Mouse (Mus musculus) lung, postnatal 25 days (tissue): ENCODE data around the gene Wbp11.

Source experiments
- DNase-seq: peaks from one replicate; pipeline ENCODE4 v3.0.0; 2022; ENCODE audit warnings: low spot score

The Wbp11 gene

DNA sequence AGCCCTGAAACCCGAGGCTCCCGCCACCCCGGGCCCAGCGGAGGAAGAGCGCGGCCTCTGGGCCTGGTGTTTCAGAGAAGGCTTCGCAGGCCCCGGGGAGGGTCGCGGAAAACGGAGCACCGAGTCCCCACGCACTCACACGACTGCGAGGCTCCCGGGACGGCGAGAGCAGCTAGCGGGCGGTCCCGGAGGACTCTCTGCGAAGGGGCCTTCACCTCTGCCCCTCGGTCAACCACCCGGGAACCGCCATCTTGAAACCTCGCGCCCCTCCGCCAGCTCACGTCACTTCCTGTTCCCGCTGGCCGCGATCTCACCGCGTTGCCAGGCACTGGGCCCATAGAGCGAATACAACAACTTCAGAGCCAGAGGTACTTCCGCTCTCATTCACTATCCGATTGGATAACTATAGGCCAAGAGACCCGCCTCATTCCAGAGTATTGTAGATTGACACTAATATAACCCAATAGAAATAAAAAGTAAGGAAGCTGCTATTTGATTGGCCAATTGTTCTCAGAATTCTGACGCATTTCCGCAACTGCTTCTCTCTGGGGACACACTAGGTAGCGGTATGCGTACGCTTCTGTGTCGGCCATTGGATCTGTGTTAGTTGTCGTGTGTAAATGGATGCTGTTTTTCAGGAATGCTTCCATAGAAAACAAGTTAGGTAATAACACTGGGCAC is at the start of gene Wbp11:
Gene Wbp11 (minus strand): TSS at position 353 of the 681 bp plus-strand sequence.
- DNase-seq: peak; percentile 98

DNA sequence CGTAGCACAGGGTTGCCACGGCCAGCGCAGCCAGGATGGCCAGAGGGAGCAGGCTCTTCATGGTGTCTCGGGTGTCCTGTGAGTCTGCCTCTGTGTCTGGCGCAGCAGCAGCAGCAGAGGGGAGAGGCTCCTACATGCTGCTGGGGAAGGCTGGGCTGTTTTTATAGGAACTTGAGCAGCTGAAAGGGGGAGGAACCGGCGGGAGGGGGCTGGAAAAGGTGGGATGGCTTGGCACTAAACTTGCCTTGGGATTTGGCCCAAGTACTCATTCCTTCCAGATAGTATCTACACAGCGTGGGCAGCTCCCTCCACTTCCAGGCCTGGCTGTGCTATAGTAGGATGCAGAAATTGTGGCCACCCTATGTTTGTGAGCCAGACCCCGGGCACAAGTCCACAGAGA is 47.6 kb upstream of the Wbp11 start, which contains the start of gene Mgp:
Gene Mgp (minus strand): TSS at position 154 of the 400 bp plus-strand sequence.
- DNase-seq: peak; percentile 56

DNA sequence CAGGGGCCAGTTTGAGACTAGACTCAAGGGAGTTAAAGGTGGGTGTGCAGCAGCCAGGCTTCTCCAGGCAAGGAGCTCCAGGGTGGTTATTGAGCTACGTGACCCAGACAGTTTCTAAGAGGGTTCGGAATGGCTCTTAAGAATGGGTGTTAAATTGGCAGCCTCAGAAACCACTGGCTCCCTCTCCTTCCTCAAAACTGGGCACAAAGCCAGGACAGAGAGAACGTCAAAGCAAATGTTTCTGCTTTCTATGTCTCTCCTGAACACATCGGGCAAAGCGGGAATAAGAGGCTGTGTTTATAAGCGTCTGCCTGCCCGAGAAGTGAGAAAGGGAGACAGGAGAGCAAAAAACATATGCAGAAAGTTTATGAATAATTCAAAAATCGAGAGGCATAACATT is 46.6 kb upstream of the Wbp11 start:
- DNase-seq: no peak

DNA sequence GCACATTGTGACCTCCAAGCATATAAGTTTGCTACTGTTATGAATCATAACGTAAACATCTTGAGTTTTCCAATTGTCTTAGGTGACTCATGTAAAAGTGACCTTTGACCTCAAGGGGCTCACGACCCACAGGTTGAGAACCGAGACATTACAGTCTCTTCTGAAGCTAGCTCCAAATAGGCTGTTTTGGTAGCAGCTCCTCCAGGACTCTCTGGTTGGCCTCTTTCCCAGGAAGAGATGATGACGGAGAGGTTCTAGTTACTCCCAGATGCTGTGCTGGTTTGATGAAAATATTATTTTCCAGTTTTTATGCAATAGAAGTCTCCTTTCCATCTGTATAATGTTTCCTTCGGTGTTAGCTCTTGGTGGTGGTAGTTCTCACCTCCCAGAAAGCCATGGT is 40.9 kb upstream of the Wbp11 start:
- DNase-seq: no peak

DNA sequence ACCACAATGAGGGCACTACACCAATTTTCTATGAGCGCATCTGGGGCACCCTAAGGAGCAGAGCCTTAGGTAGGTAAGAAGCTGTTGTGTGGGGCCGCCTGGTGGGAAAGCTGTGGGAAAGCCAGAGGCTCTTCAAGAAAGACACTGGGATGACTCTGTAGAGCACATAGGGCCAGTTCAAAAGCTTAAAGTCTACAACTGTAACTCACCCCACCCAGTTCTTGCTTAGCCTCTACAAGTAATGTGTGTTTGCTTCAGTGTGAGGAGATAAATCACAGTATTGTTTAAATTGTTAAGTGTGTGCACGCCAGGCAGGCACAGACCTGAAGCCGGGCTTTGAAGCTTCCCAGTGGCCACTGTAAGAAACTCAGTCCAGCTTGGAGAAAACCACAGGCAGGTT is 38.1 kb upstream of the Wbp11 start:
- DNase-seq: no peak

DNA sequence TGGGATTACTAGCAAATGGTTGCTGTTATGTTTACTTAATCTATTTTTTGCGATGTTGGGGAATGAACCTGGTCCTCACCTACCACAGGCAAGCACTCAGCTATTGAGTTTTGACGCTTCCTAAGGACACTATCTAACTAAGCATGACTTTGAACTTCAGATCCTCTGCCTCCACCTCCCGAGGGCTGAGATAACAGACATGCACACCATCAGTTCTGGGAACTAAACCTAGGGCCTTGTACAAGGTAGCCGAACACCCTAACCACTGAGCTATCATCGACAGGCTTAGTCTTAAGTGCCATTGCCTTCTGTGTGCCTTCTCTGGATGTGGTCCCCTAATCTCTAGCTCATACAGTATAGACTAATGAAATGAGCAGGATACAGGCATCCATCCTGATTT is 37.3 kb upstream of the Wbp11 start:
- DNase-seq: no peak

DNA sequence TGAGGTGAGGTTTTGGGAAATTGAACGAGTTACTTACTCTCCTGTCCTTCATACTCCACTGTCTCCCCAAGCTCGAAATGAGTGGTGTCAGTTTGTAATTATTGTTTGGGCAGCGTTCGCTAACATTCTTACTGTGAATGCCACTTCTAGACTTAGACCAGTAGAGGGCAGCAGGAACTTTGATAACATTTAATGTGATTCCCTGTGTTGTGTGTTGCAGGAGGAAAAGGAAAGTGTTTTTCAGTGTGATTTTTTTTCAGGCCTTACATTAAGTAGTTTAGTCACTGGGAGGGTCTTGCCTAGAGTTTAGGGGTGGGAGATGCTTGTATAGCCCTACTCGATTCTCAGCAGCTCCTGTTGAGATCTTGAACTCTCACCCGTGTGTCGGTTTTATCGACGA is 33.0 kb upstream of the Wbp11 start:
- DNase-seq: peak; percentile 66

DNA sequence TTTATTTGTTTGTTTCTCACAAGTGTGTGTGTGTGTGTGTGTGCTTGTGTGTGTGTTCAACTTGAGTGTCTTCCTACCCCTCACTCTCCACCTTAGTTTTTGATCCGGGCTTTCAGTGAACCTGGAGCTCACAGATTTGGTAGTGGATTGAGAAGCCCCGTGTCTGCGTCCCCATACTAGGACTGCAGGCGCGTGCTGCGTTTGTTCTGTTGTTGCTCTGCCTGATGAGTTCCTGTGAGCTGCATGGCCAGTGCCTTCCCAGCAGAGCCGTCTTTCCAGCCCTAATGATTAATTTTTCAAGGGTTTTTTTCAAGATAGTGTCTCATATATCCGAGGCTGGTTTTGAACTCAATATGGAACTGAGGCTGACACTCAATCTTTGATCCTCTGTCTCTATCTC is 30.4 kb upstream of the Wbp11 start:
- no peak for DNase-seq

DNA sequence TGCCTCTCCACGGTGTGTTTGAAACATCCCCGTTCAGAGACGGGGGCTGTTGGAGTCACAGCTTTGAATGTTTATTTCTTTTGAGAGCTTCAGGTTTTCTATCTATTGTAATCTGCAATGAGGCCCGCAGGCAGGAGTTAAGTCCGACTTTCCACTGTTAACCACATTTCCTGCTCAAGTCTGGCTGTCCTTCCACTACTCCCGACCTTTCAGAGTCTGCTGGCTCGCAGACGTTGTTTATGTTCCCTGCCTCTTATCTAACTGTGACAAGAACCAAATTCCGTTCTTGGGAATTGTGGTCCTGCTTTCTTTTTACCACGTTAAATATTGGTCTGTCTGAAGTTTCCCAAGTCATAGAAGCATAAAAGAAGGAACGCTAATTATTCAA is 29.8 kb upstream of the Wbp11 start:
- DNase-seq: peak; percentile 64

DNA sequence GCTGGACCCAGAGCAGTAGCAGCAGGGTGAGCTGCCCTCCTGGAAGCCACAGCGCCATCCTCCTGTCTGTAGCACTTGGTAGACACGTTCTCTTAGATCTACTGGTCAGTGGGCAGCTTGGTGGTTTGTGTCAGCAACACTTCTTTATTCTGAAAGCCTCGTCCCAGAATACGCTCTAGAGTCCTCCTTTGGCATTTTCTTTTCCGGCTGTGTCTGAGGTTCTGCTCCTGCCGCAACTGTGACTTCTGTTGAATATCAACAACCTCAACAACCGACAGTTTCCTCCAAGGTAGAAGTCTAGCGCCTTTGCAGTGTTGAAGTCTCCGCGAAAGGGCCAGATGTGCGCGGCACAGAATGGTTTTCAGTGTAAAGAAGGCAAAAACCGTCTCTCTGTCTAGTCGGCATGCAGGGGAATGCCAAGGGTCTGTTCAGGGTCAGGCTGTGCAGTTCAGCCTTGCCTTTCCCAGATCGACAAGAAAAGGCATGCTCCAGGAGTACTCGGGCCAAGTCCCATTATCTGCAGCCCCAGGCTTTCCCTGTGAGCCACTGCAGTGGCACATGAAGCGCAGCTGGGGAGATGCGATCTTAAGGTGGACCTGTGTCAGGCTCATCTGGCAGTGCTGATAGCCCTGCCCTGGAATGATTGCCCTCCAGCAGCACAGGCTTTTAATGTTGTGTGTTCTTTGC is 29.3 kb upstream of the Wbp11 start, which contains the start of gene Art4:
Gene Art4 (minus strand): TSS at position 548 of the 687 bp plus-strand sequence.
- no peak for DNase-seq

DNA sequence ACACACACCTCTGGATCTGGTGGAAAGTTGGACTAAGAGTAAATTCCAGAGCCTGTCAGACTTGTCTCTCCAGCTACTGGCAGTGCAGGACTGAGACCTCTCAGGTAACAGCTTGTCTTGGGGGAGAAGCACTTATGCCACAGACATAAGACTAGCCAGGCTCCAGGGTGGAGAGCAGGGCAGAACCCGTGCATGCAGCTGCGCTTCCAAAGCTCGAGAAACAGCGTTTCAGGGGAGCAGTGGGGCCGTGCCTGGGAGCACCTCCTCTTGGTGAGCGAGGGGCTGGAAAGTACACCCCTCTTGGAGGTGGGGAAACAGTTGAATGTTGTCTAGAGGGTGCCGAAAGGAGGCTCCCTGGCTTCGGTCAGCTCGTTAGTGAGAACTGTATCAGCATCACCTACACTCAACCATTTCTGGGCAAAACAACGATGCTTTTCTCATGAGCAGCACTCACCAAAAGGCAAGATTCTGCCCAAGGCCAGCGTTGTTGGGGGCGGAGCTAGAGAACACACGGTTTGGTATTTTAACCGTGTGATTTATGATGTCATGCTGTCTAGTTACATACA is 28.1 kb upstream of the Wbp11 start:
- no peak for DNase-seq

DNA sequence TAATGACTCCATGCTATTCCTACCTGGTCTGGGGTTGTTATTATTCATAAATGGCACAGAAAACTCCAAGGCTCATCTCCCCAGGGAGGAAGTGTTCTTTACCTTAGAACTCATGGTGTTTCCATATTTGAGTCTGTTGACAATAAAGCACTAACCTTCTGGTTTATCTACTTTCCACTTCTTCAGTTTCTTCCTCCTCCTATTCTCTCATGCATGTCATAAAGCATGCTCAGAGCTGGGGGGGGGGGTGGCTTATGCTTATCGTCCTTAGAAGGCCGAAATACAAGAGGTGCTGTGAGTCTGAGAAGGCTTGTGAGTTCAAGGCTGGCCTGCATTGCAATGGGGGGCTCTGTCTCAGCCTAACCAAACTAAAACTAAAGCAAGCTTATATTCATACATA is 27.1 kb upstream of the Wbp11 start:
- DNase-seq: no peak

DNA sequence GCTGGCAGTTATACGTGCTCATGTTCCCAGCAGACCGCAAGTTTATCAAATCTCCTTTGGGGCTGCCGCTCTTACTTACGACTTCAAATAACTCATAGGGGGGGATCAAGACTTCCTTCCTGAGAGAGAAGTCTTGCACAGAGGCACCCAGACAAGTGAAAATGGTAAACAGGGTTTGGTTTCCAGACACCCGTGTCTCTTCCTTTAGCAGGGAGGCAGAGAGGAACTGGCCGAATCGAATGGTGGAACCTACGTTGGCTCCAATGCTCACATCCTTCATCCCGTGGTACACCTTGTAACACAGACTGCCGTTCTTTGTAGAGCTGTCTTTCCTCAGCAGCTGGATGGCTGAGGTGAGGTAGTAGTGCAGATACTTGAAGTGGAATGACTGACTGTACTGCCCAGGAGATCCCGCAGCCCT is 26.3 kb upstream of the Wbp11 start:
- no peak for DNase-seq

DNA sequence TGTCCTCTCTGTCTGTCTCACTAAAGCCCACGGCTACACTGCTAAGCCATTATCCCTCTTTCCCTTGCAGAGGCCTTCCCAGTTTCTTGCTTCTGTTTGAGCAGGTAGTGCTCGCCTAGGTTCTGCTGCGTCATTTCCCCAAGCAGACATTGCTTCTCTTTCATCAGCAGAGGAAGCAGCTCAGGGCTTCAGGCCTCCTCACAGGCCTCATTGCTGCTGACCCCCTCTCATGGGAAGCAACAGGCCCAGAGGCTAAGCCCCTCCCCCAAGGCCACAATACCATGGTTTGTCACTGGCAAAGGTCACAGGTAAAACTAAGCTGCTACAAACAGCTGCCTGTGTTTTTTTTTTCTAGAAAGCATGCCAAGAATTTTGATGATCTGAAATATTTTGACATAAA is 24.7 kb upstream of the Wbp11 start:
- no peak for DNase-seq

DNA sequence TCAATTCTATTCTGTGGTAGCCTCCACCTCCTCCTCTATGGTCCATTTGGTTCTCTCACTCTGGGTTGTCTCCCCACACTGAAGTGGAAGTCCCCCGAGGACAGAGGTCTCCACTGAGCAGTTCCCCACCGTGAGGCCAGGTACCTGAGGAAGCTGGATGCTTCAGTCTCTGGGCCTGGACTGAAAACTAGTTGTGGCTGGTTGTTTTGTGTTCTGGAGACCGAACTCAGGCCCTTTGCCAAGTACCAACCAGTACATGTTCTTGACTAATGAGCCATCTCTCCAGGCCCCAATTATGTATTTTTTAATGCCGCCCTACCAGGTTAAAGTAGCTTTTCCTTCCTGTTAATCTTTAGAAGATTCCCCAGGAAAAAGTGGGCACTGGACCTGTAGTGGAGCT is 24.3 kb upstream of the Wbp11 start:
- DNase-seq: no peak

DNA sequence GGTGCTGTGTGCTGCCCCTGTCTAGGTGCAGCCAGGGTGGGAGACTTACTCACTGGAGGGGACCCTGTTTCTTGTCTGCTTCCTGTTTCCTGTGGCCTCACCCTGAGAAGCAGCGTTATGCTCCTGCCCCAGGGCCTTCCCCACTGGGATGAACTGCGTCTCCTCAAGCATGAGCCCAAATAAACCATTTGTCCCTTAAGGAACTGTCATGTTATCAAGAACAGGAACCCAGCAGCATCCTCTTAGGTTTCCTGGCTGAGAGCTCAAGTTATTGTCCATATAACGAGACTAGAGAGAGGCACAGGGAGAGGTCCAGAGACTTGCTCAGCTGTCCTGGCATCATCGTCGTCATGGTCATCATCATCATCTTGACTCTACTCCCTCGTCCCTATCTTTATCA is 22.2 kb upstream of the Wbp11 start:
- DNase-seq: no peak

DNA sequence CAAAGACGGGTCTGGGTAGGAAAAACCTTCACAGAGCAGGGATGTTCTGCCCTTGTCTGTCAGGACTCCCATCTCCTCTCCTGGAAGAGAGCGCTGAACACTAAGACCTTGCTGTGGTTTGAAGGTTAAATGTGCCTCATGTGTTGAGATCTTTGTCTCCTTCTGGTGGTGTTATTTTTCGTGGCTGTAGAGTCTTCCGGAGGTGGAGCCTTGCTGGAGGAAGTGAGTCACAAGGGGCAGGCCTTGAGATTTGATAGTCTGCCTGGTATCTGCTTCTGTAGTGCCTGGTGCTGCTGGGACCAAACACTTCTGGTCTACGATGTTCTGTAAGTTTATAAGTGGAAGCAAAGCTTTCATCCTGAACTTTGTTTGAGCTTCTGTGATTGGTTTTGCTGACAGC is 20.9 kb upstream of the Wbp11 start:
- no peak for DNase-seq

DNA sequence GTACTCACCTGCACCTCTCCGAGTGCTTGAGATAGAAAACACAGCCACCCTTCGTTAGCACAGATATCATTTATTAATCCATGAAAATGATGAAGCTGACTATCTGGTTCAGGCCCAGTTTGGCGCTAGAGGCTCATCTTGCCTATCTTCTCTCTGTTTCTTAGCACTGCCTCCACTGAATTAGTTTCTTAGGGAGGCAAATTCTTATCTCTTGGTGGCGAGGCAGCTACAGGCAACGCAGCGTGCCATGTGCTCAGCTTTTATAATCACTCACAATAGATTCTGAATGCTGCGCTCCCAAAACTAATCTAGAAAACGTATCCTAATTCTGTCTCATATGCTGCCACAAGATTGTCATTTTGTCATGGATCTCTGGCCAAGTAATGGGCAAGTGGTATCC is 20.4 kb upstream of the Wbp11 start:
- no peak for DNase-seq

DNA sequence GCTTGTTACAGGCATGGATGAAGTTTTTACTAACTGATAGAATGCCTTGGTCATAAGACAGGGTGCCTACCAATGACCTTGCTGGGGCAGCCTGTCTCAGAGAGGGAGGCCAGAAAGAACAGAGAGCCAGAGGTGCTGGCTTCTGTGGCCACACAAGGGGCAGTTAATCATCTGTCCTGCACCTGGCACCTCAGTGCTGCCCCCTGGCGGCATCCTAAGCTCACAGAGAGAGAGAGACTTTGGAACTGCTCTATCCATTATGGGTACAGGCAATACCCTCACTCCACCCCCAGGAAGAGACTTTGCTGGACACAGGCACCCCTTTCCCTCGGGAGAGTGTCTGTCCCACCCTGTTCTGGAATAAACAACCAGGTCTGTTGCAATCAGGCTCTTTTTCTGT is 19.8 kb upstream of the Wbp11 start:
- peak; percentile 44 for DNase-seq

DNA sequence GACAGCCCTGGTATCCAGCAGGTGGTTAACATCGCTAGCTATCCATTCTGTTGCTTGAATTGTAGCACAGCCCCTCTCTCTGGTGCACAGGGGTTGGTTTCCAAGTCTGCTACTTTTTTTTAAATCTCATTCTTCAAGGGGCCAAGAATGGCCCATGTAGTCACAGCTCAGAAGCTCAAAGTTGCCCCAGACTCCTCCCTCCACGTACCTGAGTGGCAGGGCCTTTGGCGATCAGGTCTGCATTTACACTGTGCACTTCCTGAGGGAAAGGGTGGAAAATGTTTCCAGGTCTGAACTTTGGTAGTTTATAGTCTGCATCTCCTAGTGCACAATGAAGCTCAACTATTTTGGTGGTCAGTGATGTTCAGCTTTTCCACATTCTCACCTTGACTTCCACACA is 19.2 kb upstream of the Wbp11 start:
- DNase-seq: no peak

DNA sequence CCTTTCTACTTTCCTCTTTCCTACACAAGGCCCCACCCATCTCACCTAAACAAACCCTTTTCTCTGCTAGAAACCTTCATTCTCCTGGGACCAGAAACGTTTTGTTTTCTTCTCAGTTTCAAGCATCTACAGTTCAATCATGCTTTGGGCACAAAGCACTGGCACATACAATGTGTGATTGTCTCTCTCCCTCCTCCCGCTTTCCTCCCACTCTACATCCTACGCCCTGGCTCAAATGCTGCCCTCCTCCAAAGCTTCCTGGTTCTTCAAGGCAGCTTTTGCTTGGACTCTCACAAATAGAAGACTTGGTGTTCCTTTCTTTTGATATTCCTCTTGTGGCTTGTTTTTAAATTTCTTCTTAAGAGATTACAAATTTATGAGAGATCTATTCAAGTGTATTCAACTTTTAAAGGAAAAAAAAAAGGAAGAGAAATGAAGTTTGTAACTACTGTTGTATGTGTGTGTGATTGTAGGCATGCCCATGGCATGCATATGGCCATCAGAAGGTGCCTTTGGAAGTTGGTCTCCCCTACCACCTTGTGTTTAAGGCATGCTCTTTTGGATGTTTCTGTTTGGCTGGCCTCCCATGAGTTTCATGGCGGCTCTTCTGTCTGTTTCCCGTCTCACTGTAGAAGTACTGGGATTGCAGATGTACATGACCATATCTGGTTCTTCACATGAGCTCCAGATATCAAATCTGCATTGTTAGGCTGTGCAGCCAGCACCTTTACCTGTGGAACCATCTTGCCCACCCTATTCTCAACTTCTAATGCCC is 17.9 kb upstream of the Wbp11 start:
- no peak for DNase-seq

DNA sequence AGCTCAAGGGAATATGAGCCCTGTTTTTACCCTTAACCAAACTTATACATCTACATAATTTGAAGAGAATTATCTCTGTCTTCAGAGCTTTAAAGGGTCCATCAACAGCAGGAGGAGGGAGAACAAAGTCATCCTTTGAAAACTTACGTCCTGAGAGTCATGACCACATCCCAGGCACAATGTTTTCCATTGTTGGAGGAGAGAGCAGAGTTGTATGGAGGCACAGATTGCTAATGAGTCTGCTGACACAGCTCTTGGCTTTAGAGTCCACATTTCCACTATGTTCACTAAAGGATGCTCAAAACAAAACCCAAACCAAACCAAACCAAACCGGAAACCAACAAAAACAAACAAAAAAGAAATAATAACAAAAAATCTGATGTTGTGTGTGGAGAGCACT is 16.9 kb upstream of the Wbp11 start:
- DNase-seq: no peak

DNA sequence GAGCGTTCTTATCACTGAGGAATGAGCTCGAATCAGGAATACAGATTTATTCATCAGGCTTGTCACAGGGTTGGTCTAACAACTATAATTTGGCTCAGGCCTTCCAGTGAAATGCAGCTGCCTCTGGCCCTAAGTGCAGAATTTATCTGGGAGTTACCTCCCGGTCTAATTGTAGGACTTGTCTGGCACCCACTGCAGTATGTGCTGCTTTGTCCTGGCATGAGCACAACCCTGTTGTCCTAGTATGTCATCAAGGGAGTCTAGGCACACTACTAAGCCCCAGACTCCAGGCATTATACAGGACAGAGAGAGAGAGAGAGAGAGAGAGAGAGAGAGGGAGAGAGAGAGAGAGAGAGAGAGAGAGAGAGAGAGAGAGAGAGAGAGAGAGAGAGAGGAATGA is 9.3 kb upstream of the Wbp11 start:
- no peak for DNase-seq
